Comparison of ENCODE assay signal across 15 mouse cellular contexts in the genomic region with DNA sequence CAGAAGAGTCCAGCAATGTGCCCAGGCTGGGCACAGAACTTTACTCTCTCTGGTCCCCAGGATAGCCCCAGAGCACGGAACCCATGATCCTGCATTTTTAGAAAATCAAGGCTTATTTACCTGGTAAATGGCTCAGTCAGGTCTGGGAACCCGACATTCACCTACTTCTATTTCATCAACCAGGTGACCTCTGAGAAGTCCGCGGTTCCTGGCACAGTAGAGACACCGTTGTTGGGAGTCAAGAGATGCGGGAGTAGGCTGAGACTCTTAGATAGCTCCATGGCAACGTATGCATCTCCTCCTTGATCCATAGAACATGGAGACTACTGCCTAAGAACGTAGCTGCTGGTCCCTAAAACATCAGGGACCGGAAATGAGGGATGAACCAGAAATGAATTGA.
"Had no signal": no experiment of that assay in that cellular context is flagged by ENCODE, and none has a peak within 500 bp of the region (broad histone marks: within the 10 kb centered on the region; RNA-seq: fewer than 3 reads in every experiment).

No protein-coding gene starts in this region.

- H3K27ac ChIP-seq: neural tube, embryonic 13.5 days; neural tube, embryonic 15.5 days; stomach, embryonic 15.5 days; stomach, postnatal 0 days had no signal

- H3K4me2 ChIP-seq: neural tube, embryonic 13.5 days; neural tube, embryonic 15.5 days; stomach, embryonic 15.5 days had no signal

- DNase-seq: retina, postnatal 1 day; right cerebral cortex, adult 18-20 months; right cerebral cortex, postnatal 25 days; right cerebral cortex, postnatal 4 days; spleen, adult 18-20 months; thymus, adult 18-20 months; thymus, adult 2 months; thymus, postnatal 14 days; thymus, postnatal 25 days; thymus, postnatal 36 days; thymus, postnatal 4 days had no signal

- H3K9me3 ChIP-seq: neural tube, embryonic 13.5 days; neural tube, embryonic 15.5 days; stomach, embryonic 15.5 days had no signal

- H3K27me3 ChIP-seq: neural tube, embryonic 13.5 days; neural tube, embryonic 15.5 days; stomach, embryonic 15.5 days had no signal

- H3K36me3 ChIP-seq: neural tube, embryonic 13.5 days; neural tube, embryonic 15.5 days; stomach, embryonic 15.5 days had no signal

- H3K4me3 ChIP-seq: neural tube, embryonic 13.5 days; neural tube, embryonic 15.5 days; stomach, embryonic 15.5 days had no signal

- H3K9ac ChIP-seq: neural tube, embryonic 13.5 days; neural tube, embryonic 15.5 days; stomach, embryonic 15.5 days had no signal
